Mouse (Mus musculus) macrophage (primary cell): ENCODE measurements around the gene Pak3. TPM values are rescaled to one million over a fixed set of nuclear protein-coding genes. Genes with fewer than 3 reads are reported as not detected.

Source experiments
- H3K27ac ChIP-seq: fragments of 350-480 bp; formaldehyde crosslinking; 2 replicates; pipeline ENCODE4 v1.9.0; 2021
- H3K36me3 ChIP-seq: fragments of 350-480 bp; formaldehyde crosslinking; 2 replicates; pipeline ENCODE4 v1.9.0; 2021; ENCODE audit errors: inconsistent target
- H3K4me3 ChIP-seq: fragments of 350-480 bp; formaldehyde crosslinking; 2 replicates; pipeline ENCODE4 v1.9.0; 2021; ENCODE audit errors: inconsistent target
- H3K79me2 ChIP-seq: fragments of 350-480 bp; formaldehyde crosslinking; 2 replicates; pipeline ENCODE4 v1.9.0; 2021; ENCODE audit errors: inconsistent target
- WGBS: methylation state at CpG from one replicate; pipeline ENCODE4 v1.1.7; 2026; ENCODE audit warnings: inconsistent platforms; ENCODE audit not compliant: missing documents; 5-methylcytosine and 5-hydroxymethylcytosine counted together
- polyA plus RNA-seq: library from polyadenylated mRNA; stranded (reverse); fragments of 250-400 nt; gene quantifications from 3 replicates; pipeline ENCODE4 v1.2.4, GENCODE M21; 2018; ENCODE audit warnings: inconsistent platforms

Gene Pak3
- polyA plus RNA-seq, 1 experiment from 2014 or later: not detected

GRCm38 (mm10) chrX:143736035-143736434 lies 217.6 kb downstream of the Pak3 start:
- Histone ChIP-seq H3K4me3 (no peak overlapping the region), H3K36me3 (no peaks in the 10 kb centered on the region), H3K79me2 (no peaks in the 10 kb centered on the region), H3K27ac (no peak overlapping the region)
- WGBS: 47% methylated on average over 4 of the region's 4 CpGs

GRCm38 (mm10) chrX:143739171-143739570 lies 220.8 kb downstream of the Pak3 start:
- H3K36me3 ChIP-seq: no peaks in the 10 kb centered on the region
- no peaks in the 10 kb centered on the region for H3K79me2 ChIP-seq
- no peak overlapping the region for H3K4me3 ChIP-seq
- H3K27ac ChIP-seq: no peak overlapping the region
- 50% methylated on average over 1 of the region's 2 CpGs for WGBS

- no peak overlapping the region for H3K4me3 ChIP-seq
- no peaks in the 10 kb centered on the region for H3K79me2 ChIP-seq
- no peaks in the 10 kb centered on the region for H3K36me3 ChIP-seq
- H3K27ac ChIP-seq: no peak overlapping the region
- WGBS: 90% methylated on average over 3 of the region's 3 CpGs
Measured at GRCm38 (mm10) chrX:143762556-143762955, 244.2 kb downstream of the Pak3 start.

- Histone ChIP-seq H3K27ac (no peak overlapping the region), H3K36me3 (no peaks in the 10 kb centered on the region), H3K4me3 (no peak overlapping the region), H3K79me2 (no peaks in the 10 kb centered on the region)
- 100% methylated on average over 1 of the region's 1 CpGs for WGBS
Measured at GRCm38 (mm10) chrX:143815948-143816347, 297.6 kb downstream of the Pak3 start.

DNA sequence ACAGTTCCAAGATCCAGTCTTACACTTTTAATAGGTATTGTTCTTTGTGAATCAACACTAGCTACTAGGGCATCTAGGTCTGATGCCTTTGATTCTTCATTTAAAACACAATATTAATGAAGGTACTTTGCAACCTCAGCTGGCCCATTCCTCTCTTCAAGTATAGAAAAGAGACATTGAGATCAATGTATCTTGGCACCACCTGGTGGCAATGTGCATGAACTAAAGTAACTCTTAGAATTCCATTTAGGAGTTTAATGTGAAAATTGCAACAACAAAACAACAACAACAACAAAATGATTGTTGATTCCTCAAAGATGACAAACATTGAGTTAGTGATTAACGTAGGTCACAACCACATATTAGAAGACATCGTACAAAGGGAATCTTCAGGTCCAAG lies 300.6 kb downstream of the Pak3 start:
- H3K79me2 ChIP-seq: no peaks in the 10 kb centered on the region
- WGBS: 95% methylated on average over 2 of the region's 2 CpGs
- H3K27ac ChIP-seq: no peak overlapping the region
- no peak overlapping the region for H3K4me3 ChIP-seq
- H3K36me3 ChIP-seq: no peaks in the 10 kb centered on the region

DNA sequence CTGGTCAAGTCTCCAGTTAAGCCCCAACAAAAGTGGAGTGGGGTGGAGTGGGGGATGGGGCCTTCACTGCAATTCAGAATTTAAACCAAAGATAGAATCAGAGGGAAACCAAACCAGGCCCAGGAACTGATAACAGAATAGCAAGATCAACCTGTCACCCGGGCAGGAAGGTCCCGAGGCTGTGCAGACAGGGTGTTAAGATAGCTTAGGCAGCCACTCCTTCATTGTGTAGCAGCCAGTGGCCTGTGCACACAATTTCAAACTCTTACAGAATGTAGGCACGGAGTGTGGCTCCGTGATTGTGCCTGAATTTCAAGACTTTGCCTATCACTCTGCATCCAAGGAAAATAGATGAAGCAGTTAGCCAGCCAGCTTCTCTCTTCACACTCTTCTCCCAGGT lies 308.1 kb downstream of the Pak3 start:
- Histone ChIP-seq H3K27ac (no peak overlapping the region), H3K4me3 (no peak overlapping the region), H3K36me3 (no peaks in the 10 kb centered on the region), H3K79me2 (no peaks in the 10 kb centered on the region)
- WGBS: 41% methylated on average over 4 of the region's 4 CpGs

DNA sequence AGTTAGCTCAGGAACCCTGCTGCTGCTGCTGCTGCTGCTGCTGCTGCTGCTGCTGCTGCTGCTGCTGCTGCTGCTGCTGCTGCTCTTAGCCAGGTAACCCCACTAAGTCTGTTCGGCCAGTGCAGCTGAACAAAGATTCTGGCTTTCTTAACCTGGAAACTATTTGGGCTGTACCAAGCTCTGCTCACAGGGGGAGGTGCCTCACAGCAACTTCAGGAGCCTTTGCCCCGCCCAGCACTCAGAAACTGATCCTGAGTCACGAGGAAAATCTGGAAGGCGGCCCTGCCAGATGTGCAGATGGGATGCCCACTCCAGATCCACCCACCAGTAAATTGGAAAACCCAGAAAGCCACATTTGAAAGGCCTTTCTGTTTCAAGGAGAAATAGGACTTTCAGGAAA lies 308.8 kb downstream of the Pak3 start, which contains the start of gene Capn6:
Gene Capn6, minus strand, starts transcription at position 203 of the 400 bp plus-strand sequence.
- Histone ChIP-seq H3K27ac (no peak within 1 kb of the TSS), H3K36me3 (no peaks in the 10 kb centered on the region), H3K79me2 (no peaks in the 10 kb centered on the region), H3K4me3 (no peak within 1 kb of the TSS)
- 60% methylated on average over 4 of the region's 4 CpGs for WGBS

DNA sequence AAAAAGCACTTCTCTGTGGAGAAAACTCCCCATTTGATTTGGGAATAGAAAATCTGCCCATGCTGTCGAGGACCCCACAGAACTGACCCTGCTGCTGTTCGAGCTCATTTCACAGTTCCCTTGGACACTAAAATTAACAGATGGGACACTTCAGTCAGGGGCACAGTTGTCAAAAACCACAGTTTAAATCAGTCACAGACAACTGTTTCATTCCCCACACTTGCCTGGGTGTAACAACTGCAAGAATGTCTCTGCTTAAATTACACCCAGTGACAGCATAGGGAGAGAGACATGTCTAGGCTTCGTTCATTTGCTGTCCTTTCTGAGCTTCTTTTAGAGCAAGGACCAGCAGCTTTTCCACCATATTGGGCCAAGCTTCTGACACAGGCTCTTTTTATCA lies 328.2 kb downstream of the Pak3 start:
- Histone ChIP-seq H3K4me3 (no peak overlapping the region), H3K36me3 (no peaks in the 10 kb centered on the region), H3K79me2 (no peaks in the 10 kb centered on the region), H3K27ac (no peak overlapping the region)
- WGBS: 81% methylated on average over 3 of the region's 3 CpGs

Other genes with a start within 250 kb of the Pak3 start
- not detected in 3 replicates for gene Chrdl1, start 124.3 kb upstream of the Pak3 start, polyA plus RNA-seq